Mouse (Mus musculus) myocyte (in vitro differentiated cells): ENCODE measurements at regions not wholly inside any gene's neighbourhood (a gene's known extent, or its start where the extent isn't known, plus 50 kb on each side); places are given as distances from the start of the nearest gene placed in this dataset.
"Not testable (repeated sequence)": the region's sequence is repeated elsewhere in the genome, so short reads cannot be mapped to it uniquely, and the experiment has no call there.

Experiments used
- H3K27me3 ChIP-seq: one replicate; pipeline ENCODE4 v1.6.1; 2011; ENCODE audit not compliant: control insufficient read depth, insufficient read depth, insufficient read length
- H3K36me3 ChIP-seq: one replicate; pipeline ENCODE4 v1.6.1; 2011; ENCODE audit not compliant: control insufficient read depth, insufficient read depth
- H3K4me2 ChIP-seq: one replicate; pipeline ENCODE4 v1.6.1; 2011; ENCODE audit warnings: low read depth, control low read depth
- H3K4me3 ChIP-seq: one replicate; pipeline ENCODE4 v1.5.1; 2011; ENCODE audit warnings: mild to moderate bottlenecking, control low read depth, moderate library complexity
- H3K79me2 ChIP-seq: one replicate; pipeline ENCODE4 v1.6.1; 2011; ENCODE audit not compliant: control insufficient read depth, insufficient read depth
- H3ac ChIP-seq: one replicate; pipeline ENCODE4 v1.6.1; 2011; ENCODE audit not compliant: control insufficient read depth, insufficient read length
- CEBPB ChIP-seq: IDR thresholded peaks from 2 replicates; pipeline ENCODE4 v1.6.1; 2011; ENCODE audit warnings: mild to moderate bottlenecking, moderate library complexity; ENCODE audit not compliant: poor library complexity, insufficient read depth, severe bottlenecking
- E2F4 ChIP-seq: IDR thresholded peaks from one replicate; pipeline ENCODE4 v1.6.1; 2011; ENCODE audit warnings: mild to moderate bottlenecking, control low read depth, moderate library complexity; ENCODE audit not compliant: insufficient read depth
- MAX ChIP-seq: IDR thresholded peaks from one replicate; pipeline ENCODE4 v1.6.1; 2011; ENCODE audit warnings: low read depth, mild to moderate bottlenecking, control low read depth
- MYOD1 ChIP-seq, 3 experiments: IDR thresholded peaks; one replicate each; pipeline ENCODE4 v1.6.1; 2011; ENCODE audit warnings: control low read depth in 2 of 3, low read depth in 2 of 3, mild to moderate bottlenecking in 2 of 3, moderate library complexity in 1 of 3; ENCODE audit not compliant: insufficient read length in 2 of 3, control insufficient read depth in 1 of 3
- MYOG ChIP-seq, 3 experiments: IDR thresholded peaks; one replicate each; pipeline ENCODE4 v1.6.1; 2011; ENCODE audit warnings: control low read depth in 2 of 3, low read depth in 2 of 3, mild to moderate bottlenecking in 2 of 3; ENCODE audit not compliant: insufficient read length in 2 of 3, control insufficient read depth in 1 of 3, insufficient read depth in 1 of 3
- POLR2A ChIP-seq: IDR thresholded peaks from one replicate; pipeline ENCODE4 v1.6.1; 2011; ENCODE audit warnings: low read depth, mild to moderate bottlenecking, control low read depth, moderate library complexity; ENCODE audit not compliant: insufficient read length
- POLR2AphosphoS2 ChIP-seq: IDR thresholded peaks from one replicate; pipeline ENCODE4 v1.6.1; 2011; ENCODE audit warnings: low read depth, control low read depth; ENCODE audit not compliant: insufficient read length
- REST ChIP-seq: IDR thresholded peaks from one replicate; pipeline ENCODE4 v1.6.1; 2011; ENCODE audit warnings: mild to moderate bottlenecking, control low read depth, moderate library complexity; ENCODE audit not compliant: insufficient read depth, insufficient read length
- SRF ChIP-seq: IDR thresholded peaks from one replicate; pipeline ENCODE4 v1.6.1; 2011; ENCODE audit warnings: low read depth; ENCODE audit not compliant: control insufficient read depth, insufficient read length
- TCF12 ChIP-seq: IDR thresholded peaks from one replicate; pipeline ENCODE4 v1.6.1; 2011; ENCODE audit warnings: mild to moderate bottlenecking, control low read depth; ENCODE audit not compliant: poor library complexity, insufficient read depth, severe bottlenecking
- TCF3 ChIP-seq: IDR thresholded peaks from one replicate; pipeline ENCODE4 v1.6.1; 2011; ENCODE audit warnings: low read depth, control low read depth; ENCODE audit not compliant: insufficient read length
- USF1 ChIP-seq: IDR thresholded peaks from one replicate; pipeline ENCODE4 v1.6.1; 2011; ENCODE audit warnings: low read depth, mild to moderate bottlenecking, control low read depth, moderate library complexity

- no peak for TF ChIP-seq REST
- TF ChIP-seq TCF12: no peak
- TF ChIP-seq SRF: no peak
- TF ChIP-seq POLR2A: no peak
- no peak for TF ChIP-seq POLR2AphosphoS2
- no peak for TF ChIP-seq CEBPB
- Histone ChIP-seq H3K79me2 (no peaks in the 10 kb centered on the region), H3K4me3 (no peak overlapping the region), H3K4me2 (no peak overlapping the region), H3ac (no peak overlapping the region), H3K27me3 (no peaks in the 10 kb centered on the region), H3K36me3 (no peaks in the 10 kb centered on the region)
These were observed 54.2 kb upstream of the Jarid2 start for GRCm38 (mm10) chr13:44674926-44675650.

- Histone ChIP-seq H3K4me3 (no peak overlapping the region), H3K36me3 (no peaks in the 10 kb centered on the region), H3K4me2 (no peak overlapping the region), H3ac (no peak overlapping the region), H3K27me3 (no peaks in the 10 kb centered on the region), H3K79me2 (no peaks in the 10 kb centered on the region)
- TF ChIP-seq MYOG (IDR thresholded peaks at IDR 0.05; ENCODE audit: control insufficient read depth in 1 of 3, insufficient read depth in 1 of 3, insufficient read length in 2 of 3, low read depth in 2 of 3) (no peak), POLR2AphosphoS2 (no peak), REST (no peak), MYOD1 (IDR thresholded peaks at IDR 0.05; ENCODE audit: control insufficient read depth in 1 of 3, insufficient read length in 2 of 3, low read depth in 2 of 3) (no peak), E2F4 (no peak), MAX (no peak), POLR2A (no peak), CEBPB (no peak), TCF12 (no peak), TCF3 (no peak), SRF (no peak), USF1 (no peak)
These were observed 53.2 kb upstream of the Jarid2 start for GRCm38 (mm10) chr13:44676041-44676440.

GRCm38 (mm10) chr13:44678121-44678520 lies 51.2 kb upstream of the Jarid2 start:
- no peak overlapping the region for H3ac ChIP-seq
- no peaks in the 10 kb centered on the region for H3K36me3 ChIP-seq
- TF ChIP-seq E2F4 (no peak), CEBPB (no peak), POLR2A (no peak), MAX (no peak), USF1 (no peak), SRF (no peak), POLR2AphosphoS2 (no peak), TCF3 (no peak), TCF12 (no peak), MYOG (IDR thresholded peaks at IDR 0.05; ENCODE audit: control insufficient read depth in 1 of 3, insufficient read depth in 1 of 3, insufficient read length in 2 of 3, low read depth in 2 of 3) (no peak), REST (no peak), MYOD1 (IDR thresholded peaks at IDR 0.05; ENCODE audit: control insufficient read depth in 1 of 3, insufficient read length in 2 of 3, low read depth in 2 of 3) (no peak)
- no peak overlapping the region for H3K4me3 ChIP-seq
- H3K79me2 ChIP-seq: no peaks in the 10 kb centered on the region
- H3K27me3 ChIP-seq: no peaks in the 10 kb centered on the region
- no peak overlapping the region for H3K4me2 ChIP-seq

GRCm38 (mm10) chr13:44679457-44679856 lies 49.8 kb upstream of the Jarid2 start:
- H3K36me3 ChIP-seq, H3ac ChIP-seq, H3K27me3 ChIP-seq, H3K79me2 ChIP-seq, H3K4me3 ChIP-seq, H3K4me2 ChIP-seq: not testable (repeated sequence)
